Mouse (Mus musculus) ovary, adult 10 weeks (tissue): ENCODE results near the gene Cfap97d1. TPM values are rescaled to one million over a fixed set of nuclear protein-coding genes. Genes with fewer than 3 reads are reported as not detected.

Source experiments
- polyA plus RNA-seq: library from polyadenylated mRNA; stranded (reverse); fragments of 350-450 nt; fragmentation: Illumina TruSeq; extraction: RNeasy Lipid Tissue Mini Kit (QIAGEN cat#74804); gene quantifications from one replicate; pipeline ENCODE4 v1.2.3, GENCODE M21; 2014

The Cfap97d1 gene
- polyA plus RNA-seq, result not detected

DNA sequence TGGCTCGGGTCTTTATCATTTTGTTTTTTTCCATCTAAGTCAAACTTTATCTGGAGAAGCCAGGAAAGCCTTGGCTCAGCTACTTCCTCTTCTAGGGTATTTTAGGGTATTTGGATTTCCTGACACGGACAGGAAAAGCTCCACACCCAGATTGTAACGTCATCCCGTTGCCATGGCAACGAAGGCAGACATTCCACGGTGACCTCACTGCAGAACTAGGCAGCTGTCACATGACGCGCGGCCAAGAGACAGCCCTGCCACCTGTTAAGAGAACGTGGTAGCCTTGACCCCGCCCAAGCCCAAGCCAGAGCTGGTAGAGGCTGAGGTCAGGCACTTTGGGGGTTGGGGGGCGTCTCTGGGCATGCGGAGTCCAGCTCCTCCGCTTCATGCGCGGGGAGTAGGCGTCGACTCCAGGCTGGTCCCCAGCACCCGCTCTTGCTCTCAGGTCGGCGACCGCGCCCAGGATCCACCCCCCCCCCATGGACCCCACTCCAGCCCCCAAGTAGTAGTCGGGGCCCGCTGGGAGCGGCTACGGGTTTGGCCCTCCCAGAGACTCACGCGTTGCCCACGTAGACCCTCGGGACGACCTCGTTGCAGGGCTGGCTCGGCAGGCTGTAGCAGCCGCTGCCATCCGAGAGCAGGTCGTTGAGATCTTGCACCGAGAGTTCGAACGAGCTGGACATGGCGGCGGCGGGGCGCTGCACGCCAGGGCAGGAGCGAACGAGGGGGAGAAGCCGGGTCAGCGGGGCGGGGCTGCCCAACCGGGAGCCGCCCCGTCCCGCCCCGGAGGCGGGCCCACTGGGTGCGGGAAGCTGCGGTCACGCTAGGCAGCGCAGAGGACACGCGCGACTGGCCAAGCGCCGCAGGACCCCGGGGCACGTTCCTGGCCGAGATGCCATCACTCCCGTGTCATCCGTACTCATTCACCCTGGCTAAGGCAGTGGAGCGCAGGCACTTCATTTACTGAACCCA, at the start of gene Cfap97d1:
Gene Cfap97d1, plus strand, starts transcription at position 226 of the 972 bp plus-strand sequence.

GRCm38 (mm10) chr11:101966965-101967614, 17.0 kb upstream of the Cfap97d1 start, which contains the start of gene Sost:
Sost (minus strand) TSS chr11:101967015.

GRCm38 (mm10) chr11:101986913-101987312, 2.8 kb downstream of the Cfap97d1 start, which contains the start of gene Dusp3:
Dusp3 (minus strand) TSS chr11:101987013.

GRCm38 (mm10) chr11:102028087-102028816, 44.2 kb downstream of the Cfap97d1 start, which contains the start of gene Mpp3:
Mpp3 (minus strand) TSS chr11:102028461.

DNA sequence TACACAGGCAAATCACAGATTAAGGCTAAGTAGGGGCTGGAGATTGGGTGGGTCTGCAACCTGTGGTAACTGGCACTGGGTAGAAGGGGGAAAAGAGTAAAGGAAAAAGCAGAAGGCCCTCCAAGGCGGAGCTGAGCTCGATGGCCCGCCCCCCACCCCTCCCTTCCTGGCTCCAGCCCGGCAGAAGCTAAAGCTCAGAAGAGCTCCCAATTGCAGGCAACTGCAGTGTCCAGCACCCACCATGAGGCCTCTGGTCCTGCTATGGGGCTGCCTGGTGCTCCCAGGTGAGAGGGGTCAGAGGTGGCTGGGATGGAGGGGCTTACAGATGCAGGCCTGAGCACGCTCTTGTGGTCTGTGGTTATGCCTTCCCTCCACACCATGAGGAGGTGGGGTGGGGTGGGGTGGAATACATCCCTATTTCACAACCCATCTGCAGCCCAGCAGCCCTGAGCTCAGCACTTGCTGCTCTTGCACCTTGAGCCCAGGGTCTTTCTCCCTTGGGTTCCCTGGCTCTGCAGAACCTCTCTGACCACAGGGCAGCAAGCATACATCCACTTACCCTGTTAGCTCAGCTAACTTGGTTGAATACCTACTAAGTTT, 57.4 kb downstream of the Cfap97d1 start, which contains the start of gene Cd300lg:
Gene Cd300lg, plus strand, starts transcription at position 160 of the 600 bp plus-strand sequence.

Other genes starting within 250 kb of the Cfap97d1 start
- not detected for gene Etv4, start 198.9 kb upstream of the Cfap97d1 start, polyA plus RNA-seq
- gene Meox1, start 89.9 kb upstream of the Cfap97d1 start, polyA plus RNA-seq, result 2.3 TPM
- gene Sost, start 17.3 kb upstream of the Cfap97d1 start, polyA plus RNA-seq, result not detected
- 22.0 TPM for gene Dusp3, start 2.7 kb downstream of the Cfap97d1 start, polyA plus RNA-seq
- gene Mpp3, start 44.2 kb downstream of the Cfap97d1 start, polyA plus RNA-seq, result 1.6 TPM
- 5.4 TPM for gene Cd300lg, start 57.2 kb downstream of the Cfap97d1 start, polyA plus RNA-seq
- gene Mpp2, start 104.2 kb downstream of the Cfap97d1 start, polyA plus RNA-seq, result 0.63 TPM
- gene Ppy, start 117.0 kb downstream of the Cfap97d1 start, polyA plus RNA-seq, result not detected
- gene Pyy, start 123.6 kb downstream of the Cfap97d1 start, polyA plus RNA-seq, result not detected
- gene Nags, start 161.2 kb downstream of the Cfap97d1 start, polyA plus RNA-seq, result not detected
- 6.0 TPM for gene Tmem101, start 172.1 kb downstream of the Cfap97d1 start, polyA plus RNA-seq
- gene Lsm12, start 201.0 kb downstream of the Cfap97d1 start, polyA plus RNA-seq, result 73.6 TPM
- gene G6pc3, start 205.3 kb downstream of the Cfap97d1 start, polyA plus RNA-seq, result 0.71 TPM
- gene Hdac5, start 245.9 kb downstream of the Cfap97d1 start, polyA plus RNA-seq, result 1.00 TPM